ENCODE assay signal across 7 mouse cellular contexts in genomic region chr17:22315247-22315646, GRCm38 (mm10). TPM values are rescaled to one million over a fixed set of nuclear protein-coding genes. Genes with fewer than 3 reads are reported as not detected.
DNase-seq lines count a peak whose midpoint lies in the region; ATAC-seq and TF ChIP-seq lines count a peak whose summit lies in the region.
"Not testable (repeated sequence)": the region's sequence is repeated elsewhere in the genome, so short reads cannot be mapped to it uniquely, and the experiment has no call there.

No protein-coding gene starts in this region.

- not testable (repeated sequence) for ATAC-seq in heart, embryonic 12.5 days (ENCODE audit: insufficient number of reproducible peaks, low FRiP score); hindbrain, postnatal 0 days; liver, postnatal 0 days
- peak; percentile 43 for ATAC-seq in midbrain, embryonic 16.5 days

- peak overlapping the region; percentile 66 for H3K4me2 ChIP-seq in heart, embryonic 12.5 days
- H3K4me2 ChIP-seq in hindbrain, postnatal 0 days (ENCODE audit: low read depth, low read length): peak overlapping the region; percentile 53; the same call in 1 of the 2 replicates
- peak overlapping the region; percentile 65; the same call in 1 of the 2 replicates for H3K4me2 ChIP-seq in liver, postnatal 0 days (ENCODE audit: low read depth, low read length)
- peak overlapping the region; percentile 53 for H3K4me2 ChIP-seq in midbrain, embryonic 16.5 days (ENCODE audit: low read length)

- DNase-seq in adrenal gland, postnatal 10 days: peak; percentile 2
- not testable (repeated sequence) for DNase-seq in hindbrain, postnatal 0 days (ENCODE audit: low spot score); limb, embryonic 10.5 days (ENCODE audit: low spot score); liver, postnatal 0 days

- H3K9ac ChIP-seq in heart, embryonic 12.5 days: peak overlapping the region; percentile 71; the same call in 1 of the 2 replicates
- H3K9ac ChIP-seq in hindbrain, postnatal 0 days (replicated peaks; ENCODE audit: low read length): peak overlapping the region; percentile 58; the same call in 1 of the 2 replicates
- peak overlapping the region; percentile 72 for H3K9ac ChIP-seq in liver, postnatal 0 days (replicated peaks)
- peak overlapping the region; percentile 76 for H3K9ac ChIP-seq in midbrain, embryonic 16.5 days (ENCODE audit: low read depth, low read length)

- H3K4me3 ChIP-seq in erythroblast, embryonic 14.5 days (replicated peaks): peak overlapping the region; percentile 65
- peak overlapping the region; percentile 64 for H3K4me3 ChIP-seq in heart, embryonic 12.5 days
- peak overlapping the region; percentile 57 for H3K4me3 ChIP-seq in hindbrain, postnatal 0 days (ENCODE audit: low read length)
- peak overlapping the region; percentile 60 for H3K4me3 ChIP-seq in limb, embryonic 10.5 days
- H3K4me3 ChIP-seq in liver, postnatal 0 days (ENCODE audit: low read depth, low read length): peak overlapping the region; percentile 64
- peak overlapping the region; percentile 56 for H3K4me3 ChIP-seq in midbrain, embryonic 16.5 days (ENCODE audit: low read depth, low read length)

- H3K27me3 ChIP-seq in erythroblast, embryonic 14.5 days (ENCODE audit: control insufficient read depth); heart, embryonic 12.5 days (replicated peaks); hindbrain, postnatal 0 days (ENCODE audit: insufficient read depth, low read length); limb, embryonic 10.5 days (ENCODE audit: low read depth, poor library complexity, severe bottlenecking); liver, postnatal 0 days (ENCODE audit: insufficient read depth, low read length); midbrain, embryonic 16.5 days (ENCODE audit: control insufficient read depth, insufficient read depth, low read depth, low read length): not testable (repeated sequence)

- TF ChIP-seq CTCF in hindbrain, postnatal 0 days (IDR thresholded peaks at IDR 0.05; ENCODE audit: low read depth); liver, postnatal 0 days (IDR thresholded peaks at IDR 0.05; ENCODE audit: low read depth): not testable (repeated sequence)

- not testable (repeated sequence) for H3K4me1 ChIP-seq in erythroblast, embryonic 14.5 days (ENCODE audit: control insufficient read depth); heart, embryonic 12.5 days (replicated peaks); hindbrain, postnatal 0 days (ENCODE audit: insufficient read depth, low read length); limb, embryonic 10.5 days; liver, postnatal 0 days (ENCODE audit: insufficient read depth); midbrain, embryonic 16.5 days (ENCODE audit: control insufficient read depth, insufficient read depth, low read length)

- not testable (repeated sequence) for TF ChIP-seq EP300 in liver, postnatal 0 days (IDR thresholded peaks at IDR 0.05; ENCODE audit: low read depth)

- not testable (repeated sequence) for H3K9me3 ChIP-seq in erythroblast, embryonic 14.5 days (ENCODE audit: control insufficient read depth, low read length); heart, embryonic 12.5 days (replicated peaks); hindbrain, postnatal 0 days (ENCODE audit: low read length); limb, embryonic 10.5 days (replicated peaks); liver, postnatal 0 days (ENCODE audit: low read length); midbrain, embryonic 16.5 days (replicated peaks; ENCODE audit: control insufficient read depth, low read length, poor library complexity, severe bottlenecking)

- 12% methylated on average over 2 of the region's 2 CpGs for WGBS in heart, embryonic 12.5 days
- WGBS in hindbrain, postnatal 0 days: 5% methylated on average over 2 of the region's 2 CpGs
- 13% methylated on average over 2 of the region's 2 CpGs for WGBS in limb, embryonic 10.5 days
- 22% methylated on average over 2 of the region's 2 CpGs for WGBS in liver, postnatal 0 days (ENCODE audit: insufficient replicate concordance)
- 10% methylated on average over 2 of the region's 2 CpGs for WGBS in midbrain, embryonic 16.5 days

- not testable (repeated sequence) for H3K36me3 ChIP-seq in erythroblast, embryonic 14.5 days (ENCODE audit: control insufficient read depth); heart, embryonic 12.5 days; hindbrain, postnatal 0 days (ENCODE audit: insufficient read depth, low read length); limb, embryonic 10.5 days; liver, postnatal 0 days (replicated peaks; ENCODE audit: insufficient read depth, low read length); midbrain, embryonic 16.5 days (ENCODE audit: control insufficient read depth, insufficient read depth, low read length)

- H3K27ac ChIP-seq in heart, embryonic 12.5 days (ENCODE audit: poor library complexity, severe bottlenecking): peak overlapping the region; percentile 48; the same call in 1 of the 2 replicates
- H3K27ac ChIP-seq in hindbrain, postnatal 0 days: peak overlapping the region; percentile 82
- peak overlapping the region; percentile 76; the same call in 1 of the 2 replicates for H3K27ac ChIP-seq in limb, embryonic 10.5 days
- H3K27ac ChIP-seq in liver, postnatal 0 days (ENCODE audit: low read depth): peak overlapping the region; percentile 79
- H3K27ac ChIP-seq in midbrain, embryonic 16.5 days (ENCODE audit: low read length): peak overlapping the region; percentile 78; the same call in 1 of the 2 replicates

RNA-seq across cellular contexts. Expression of gene CT030661.1, which starts 0.6 kb away (rescaled TPM):
- 10 to 100 TPM in 1 of 2 experiments, 1 to 10 TPM in 1; 9.6 to 11.7 TPM for total RNA-seq in adrenal gland, postnatal 10 days (2021)
- polyA plus RNA-seq in erythroblast, embryonic 14.5 days (2012): 0.01 and 0.02 TPM in 2 replicates
- polyA plus RNA-seq in heart, embryonic 12.5 days (2016; fragmentation: Nextera tagmentation; extraction: Ambion mirVana): 8.6 and 9.3 TPM in 2 replicates
- total RNA-seq in hindbrain, postnatal 0 days (2014; rRNA removed): 2.9 and 4.8 TPM in 2 replicates
- 8.0 and 10.0 TPM in 2 replicates for polyA plus RNA-seq in hindbrain, postnatal 0 days (2015; fragmentation: Nextera tagmentation; extraction: Ambion mirVana)
- 5.6 and 8.1 TPM in 2 replicates for polyA plus RNA-seq in limb, embryonic 10.5 days (2016; fragmentation: Nextera tagmentation; extraction: Ambion mirVana)
- polyA plus RNA-seq in liver, postnatal 0 days (2015; fragmentation: Nextera tagmentation; extraction: Ambion mirVana): 3.0 and 3.2 TPM in 2 replicates
- 12.6 and 13.3 TPM in 2 replicates for polyA plus RNA-seq in midbrain, embryonic 16.5 days (2015; fragmentation: Nextera tagmentation; extraction: Ambion mirVana)

RNA-seq across cellular contexts. Expression of gene Zfp944, which starts 46.0 kb away (rescaled TPM):
- 1 to 10 TPM; 6.1 to 8.1 TPM for total RNA-seq in adrenal gland, postnatal 10 days (2021)
- 0.03 and 0.07 TPM in 2 replicates for polyA plus RNA-seq in erythroblast, embryonic 14.5 days (2012)
- polyA plus RNA-seq in heart, embryonic 12.5 days (2016; fragmentation: Nextera tagmentation; extraction: Ambion mirVana): 8.3 and 8.7 TPM in 2 replicates
- 4.9 and 7.1 TPM in 2 replicates for total RNA-seq in hindbrain, postnatal 0 days (2014; rRNA removed)
- polyA plus RNA-seq in hindbrain, postnatal 0 days (2015; fragmentation: Nextera tagmentation; extraction: Ambion mirVana): 8.0 and 8.3 TPM in 2 replicates
- 13.0 and 14.2 TPM in 2 replicates for polyA plus RNA-seq in limb, embryonic 10.5 days (2016; fragmentation: Nextera tagmentation; extraction: Ambion mirVana)
- 4.2 and 4.7 TPM in 2 replicates for polyA plus RNA-seq in liver, postnatal 0 days (2015; fragmentation: Nextera tagmentation; extraction: Ambion mirVana)
- polyA plus RNA-seq in midbrain, embryonic 16.5 days (2015; fragmentation: Nextera tagmentation; extraction: Ambion mirVana): 14.0 and 14.9 TPM in 2 replicates

RNA-seq across cellular contexts. Expression of gene Zfp758, which starts 46.0 kb away (rescaled TPM):
- 1 to 10 TPM; 8.1 to 9.7 TPM for total RNA-seq in adrenal gland, postnatal 10 days (2021)
- not detected in 2 replicates for polyA plus RNA-seq in erythroblast, embryonic 14.5 days (2012)
- polyA plus RNA-seq in heart, embryonic 12.5 days (2016; fragmentation: Nextera tagmentation; extraction: Ambion mirVana): 7.3 and 7.6 TPM in 2 replicates
- 5.8 and 6.6 TPM in 2 replicates for total RNA-seq in hindbrain, postnatal 0 days (2014; rRNA removed)
- polyA plus RNA-seq in hindbrain, postnatal 0 days (2015; fragmentation: Nextera tagmentation; extraction: Ambion mirVana): 6.9 and 7.8 TPM in 2 replicates
- polyA plus RNA-seq in limb, embryonic 10.5 days (2016; fragmentation: Nextera tagmentation; extraction: Ambion mirVana): 5.4 and 6.8 TPM in 2 replicates
- polyA plus RNA-seq in liver, postnatal 0 days (2015; fragmentation: Nextera tagmentation; extraction: Ambion mirVana): 3.5 and 3.7 TPM in 2 replicates
- polyA plus RNA-seq in midbrain, embryonic 16.5 days (2015; fragmentation: Nextera tagmentation; extraction: Ambion mirVana): 10.7 and 11.9 TPM in 2 replicates
